Comparison of ENCODE assay signal across 35 mouse cellular contexts in the genomic region with DNA sequence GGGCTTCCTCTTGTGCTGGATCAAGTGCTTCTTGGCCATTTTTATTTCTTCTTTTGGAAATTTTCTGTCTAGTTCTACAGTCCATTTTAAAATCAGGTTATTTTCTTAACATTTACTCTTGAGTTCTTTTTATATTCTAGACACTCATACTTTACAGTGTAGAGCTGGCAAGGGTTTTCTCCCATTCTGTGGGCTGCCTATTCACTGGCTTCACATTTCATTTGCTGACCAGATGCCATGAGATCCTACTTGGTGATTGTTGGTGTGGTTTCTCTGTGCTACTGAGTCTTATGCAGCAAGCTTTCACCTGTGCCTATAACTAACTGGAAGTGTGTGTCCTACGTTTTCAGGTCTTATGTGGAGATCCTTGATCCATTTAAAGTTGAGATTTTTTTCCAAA.
"Had no signal": no experiment of that assay in that cellular context is flagged by ENCODE, and none has a peak within 500 bp of the region (broad histone marks: within the 10 kb centered on the region; RNA-seq: fewer than 3 reads in every experiment).

No protein-coding gene starts in this region.

- H3K9ac ChIP-seq: heart, embryonic 12.5 days; heart, embryonic 13.5 days; heart, embryonic 15.5 days; hindbrain, embryonic 12.5 days; hindbrain, embryonic 13.5 days; hindbrain, embryonic 14.5 days; hindbrain, embryonic 15.5 days; intestine, embryonic 15.5 days; kidney, embryonic 15.5 days had no signal

- H3K4me1 ChIP-seq: heart, embryonic 12.5 days; heart, embryonic 13.5 days; heart, embryonic 15.5 days; hindbrain, embryonic 10.5 days; hindbrain, embryonic 12.5 days; hindbrain, embryonic 13.5 days; hindbrain, embryonic 15.5 days; intestine, embryonic 15.5 days; kidney, embryonic 15.5 days had no signal

- ATAC-seq: hindbrain, embryonic 16.5 days; hindbrain, postnatal 0 days; inflammation-experienced regulatory T-cells, adult 6 months; intestine, embryonic 15.5 days; intestine, embryonic 16.5 days; intestine, postnatal 0 days had no signal

- H3K4me2 ChIP-seq: heart, embryonic 11.5 days; heart, embryonic 12.5 days; heart, embryonic 13.5 days; heart, embryonic 15.5 days; hindbrain, embryonic 12.5 days; hindbrain, embryonic 13.5 days; hindbrain, embryonic 14.5 days; hindbrain, embryonic 15.5 days; intestine, embryonic 15.5 days; kidney, embryonic 15.5 days had no signal

- H3K36me3 ChIP-seq: hindbrain, embryonic 10.5 days; hindbrain, embryonic 13.5 days; hindbrain, embryonic 15.5 days; kidney, embryonic 15.5 days had no signal

- H3K27ac ChIP-seq: heart, embryonic 13.5 days; heart, embryonic 15.5 days; hindbrain, embryonic 10.5 days; hindbrain, embryonic 12.5 days; hindbrain, embryonic 13.5 days; hindbrain, embryonic 14.5 days; hindbrain, embryonic 15.5 days; hindbrain, postnatal 0 days; intestine, embryonic 15.5 days; kidney, embryonic 15.5 days; kidney, postnatal 0 days; layer of hippocampus, adult 2 months; left cerebral cortex, adult 2 months had no signal

- H3K9me3 ChIP-seq: heart, embryonic 13.5 days; heart, embryonic 15.5 days; hindbrain, embryonic 10.5 days; hindbrain, embryonic 12.5 days; hindbrain, embryonic 15.5 days; intestine, embryonic 15.5 days; kidney, embryonic 15.5 days had no signal

- H3K4me3 ChIP-seq: heart, embryonic 12.5 days; heart, embryonic 13.5 days; heart, embryonic 15.5 days; hindbrain, embryonic 10.5 days; hindbrain, embryonic 12.5 days; hindbrain, embryonic 13.5 days; hindbrain, embryonic 15.5 days; intestine, embryonic 15.5 days; kidney, embryonic 15.5 days; layer of hippocampus, adult 2 months; left cerebral cortex, adult 2 months had no signal

- DNase-seq: heart, postnatal 10 days; heart, postnatal 14 days; heart, postnatal 36 days; heart, postnatal 4 days; kidney, adult 11 months; kidney, adult 18-20 months; kidney, adult 2 months; kidney, adult 8-10 months; kidney, adult 9 months; kidney, postnatal 10 days; kidney, postnatal 14 days; kidney, postnatal 25 days; kidney, postnatal 36 days; kidney, postnatal 4 days; layer of hippocampus, adult 9-11 months; layer of hippocampus, postnatal 36 days had no signal

- H3K27me3 ChIP-seq: heart, embryonic 12.5 days; heart, embryonic 13.5 days; heart, embryonic 15.5 days; hindbrain, embryonic 12.5 days; hindbrain, embryonic 13.5 days; hindbrain, embryonic 15.5 days; intestine, embryonic 15.5 days; kidney, embryonic 15.5 days had no signal
